Mouse (Mus musculus): ENCODE measurements around the gene Cmtm2a. TPM values are rescaled to one million over a fixed set of nuclear protein-coding genes. Genes with fewer than 3 reads are reported as not detected.
A peak's percentile ranks its signal among the peaks of the same experiment; 100 is the strongest.
"Not testable (repeated sequence)": the region's sequence is repeated elsewhere in the genome, so short reads cannot be mapped to it uniquely, and the experiment has no call there.

Cmtm2a gene
- total RNA-seq (2015) (not detected in 2 replicates), total RNA-seq (2017) (not detected in 2 replicates)

- not testable (repeated sequence) for ATAC-seq (replicated peaks; ENCODE audit: poor library complexity)
Observed at GRCm38 (mm10) chr8:104293081-104293480, at the start of gene Cmtm2a. Gene Cmtm2a (minus strand): TSS chr8:104293181.

GRCm38 (mm10) chr8:104342426-104342825, 49.4 kb upstream of the Cmtm2a start:
- ATAC-seq (replicated peaks; ENCODE audit: poor library complexity) = no peak

- ATAC-seq (replicated peaks; ENCODE audit: poor library complexity) = no peak
Observed at GRCm38 (mm10) chr8:104341678-104342077, 48.7 kb upstream of the Cmtm2a start.

DNA sequence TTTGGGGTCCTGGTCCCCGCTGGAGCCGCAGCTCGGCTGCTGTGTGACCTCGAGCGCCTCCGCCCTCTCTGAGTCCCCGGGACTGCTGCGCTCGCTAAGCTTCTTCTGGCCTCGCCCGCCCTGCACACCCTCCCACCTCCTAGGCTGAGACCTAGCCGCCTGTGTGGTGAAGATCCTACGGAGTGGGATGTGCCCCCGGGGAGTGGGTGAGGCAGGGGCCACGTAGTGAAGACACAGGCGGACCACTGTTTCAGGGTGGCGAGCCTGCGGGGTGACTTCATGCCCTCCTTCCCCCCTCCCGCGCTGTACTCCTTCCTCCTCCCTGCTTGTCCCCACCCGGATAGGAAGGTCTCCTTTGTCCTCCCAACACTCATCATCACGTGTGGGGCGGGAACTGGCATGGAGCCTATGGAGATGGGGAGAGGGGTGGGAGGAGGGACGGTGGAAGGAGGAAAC, 48.2 kb upstream of the Cmtm2a start:
- ATAC-seq (replicated peaks; ENCODE audit: poor library complexity) = peak; percentile 26

GRCm38 (mm10) chr8:104340233-104341105, 47.5 kb upstream of the Cmtm2a start:
- ATAC-seq (replicated peaks; ENCODE audit: poor library complexity) = peak; percentile 51

- no peak for ATAC-seq (replicated peaks; ENCODE audit: poor library complexity)
Observed at GRCm38 (mm10) chr8:104339983-104340232, 46.9 kb upstream of the Cmtm2a start.

- ATAC-seq (replicated peaks; ENCODE audit: poor library complexity) = no peak
Observed at GRCm38 (mm10) chr8:104339229-104339982, 46.4 kb upstream of the Cmtm2a start, which contains the start of gene Cmtm3. Gene Cmtm3 (plus strand): TSS chr8:104339410.

- no peak for ATAC-seq (replicated peaks; ENCODE audit: poor library complexity)
Observed at GRCm38 (mm10) chr8:104337890-104338289, 44.9 kb upstream of the Cmtm2a start.

DNA sequence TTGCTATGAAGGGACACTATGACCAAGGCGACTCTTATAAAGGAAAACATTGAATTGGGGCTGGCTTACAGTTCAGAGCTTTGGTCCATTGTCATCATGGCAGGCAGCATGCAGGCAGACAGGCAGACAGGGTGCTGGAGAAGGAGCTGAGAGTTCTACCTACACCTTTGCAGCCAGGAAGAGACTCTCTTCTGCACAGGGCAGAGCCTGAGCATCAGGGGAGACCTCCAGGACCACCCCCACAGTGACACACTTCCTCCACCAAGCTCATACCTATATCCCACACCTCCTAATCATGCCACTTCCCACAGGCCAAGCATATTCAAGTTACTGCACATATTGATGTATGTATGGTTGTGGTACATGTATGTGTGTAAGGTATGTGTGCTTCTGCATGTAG, 43.8 kb upstream of the Cmtm2a start:
- ATAC-seq (replicated peaks; ENCODE audit: poor library complexity) = no peak

- ATAC-seq (replicated peaks; ENCODE audit: poor library complexity) = no peak
Observed at GRCm38 (mm10) chr8:104334196-104334595, 41.2 kb upstream of the Cmtm2a start.

- peak; percentile 66 for ATAC-seq (replicated peaks; ENCODE audit: poor library complexity)
Observed at GRCm38 (mm10) chr8:104333786-104334185, 40.8 kb upstream of the Cmtm2a start.

- peak; percentile 53 for ATAC-seq (replicated peaks; ENCODE audit: poor library complexity)
Observed at GRCm38 (mm10) chr8:104332665-104333631, 40.0 kb upstream of the Cmtm2a start.

DNA sequence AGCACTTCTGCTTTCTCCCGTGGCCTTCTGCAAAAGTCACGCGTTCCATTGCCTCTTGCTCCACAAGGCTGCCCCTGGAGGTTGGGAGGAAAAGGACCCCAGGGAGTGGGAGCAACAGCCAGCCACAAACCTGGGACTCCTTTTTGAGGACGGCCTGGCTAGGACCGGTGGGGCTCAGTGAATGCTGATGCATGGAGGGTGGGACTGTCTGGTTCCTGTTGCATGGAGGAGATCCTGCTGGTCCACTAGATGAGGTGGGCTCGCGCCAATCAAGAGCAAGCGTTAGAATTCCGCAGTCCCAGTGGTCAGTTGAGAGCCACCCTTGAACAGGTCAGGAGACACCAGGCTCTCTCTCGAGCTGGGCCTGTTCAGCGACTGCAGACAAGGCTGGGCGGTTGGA, 28.9 kb upstream of the Cmtm2a start, which contains the start of gene Cmtm2b:
Gene Cmtm2b (plus strand): TSS at position 301 of the 400 bp plus-strand sequence.
- ATAC-seq (replicated peaks; ENCODE audit: poor library complexity) = not testable (repeated sequence)

GRCm38 (mm10) chr8:104321267-104321666, 28.3 kb upstream of the Cmtm2a start, which contains the start of gene Gm11020:
Gene Gm11020 (plus strand): TSS chr8:104321567.
- not testable (repeated sequence) for ATAC-seq (replicated peaks; ENCODE audit: poor library complexity)

DNA sequence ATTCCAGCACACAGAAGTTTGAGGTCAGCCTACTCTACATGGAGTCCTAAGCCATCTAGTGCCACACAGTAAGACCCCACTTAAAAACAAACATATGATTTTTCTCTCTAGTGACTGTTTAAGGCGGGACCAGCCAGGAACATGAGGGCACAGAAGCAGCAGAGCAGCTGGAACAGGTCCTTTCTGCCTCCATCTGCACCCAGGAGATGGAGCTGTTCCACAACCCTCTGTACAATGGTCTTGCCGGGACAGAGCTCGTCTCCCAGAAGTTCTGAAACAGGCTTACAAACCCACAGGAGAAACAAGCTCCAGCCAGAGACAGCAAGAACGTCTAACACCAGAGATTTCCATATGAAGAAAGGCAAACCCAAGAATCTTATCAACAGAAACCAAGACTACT, 20.3 kb upstream of the Cmtm2a start:
- no peak for ATAC-seq (replicated peaks; ENCODE audit: poor library complexity)

DNA sequence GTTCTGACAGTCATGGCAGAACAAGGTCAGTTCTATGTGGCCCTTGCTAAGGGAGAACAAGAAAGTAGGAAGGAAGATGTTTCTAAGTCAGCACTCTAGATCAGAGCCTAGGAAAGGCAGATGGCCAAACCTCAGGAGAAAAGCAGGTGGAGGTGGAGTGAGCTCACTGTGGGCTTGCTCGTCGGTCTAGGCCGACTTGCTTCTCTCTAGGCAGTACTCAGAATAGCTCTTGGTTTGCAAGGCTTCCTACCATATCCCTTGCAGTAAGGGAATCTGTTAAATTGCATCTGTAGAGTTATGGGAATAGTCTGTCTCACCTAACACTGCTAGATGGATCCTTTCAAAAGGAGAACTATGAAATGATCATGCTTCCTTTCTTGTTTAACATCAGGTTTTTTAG, 19.0 kb upstream of the Cmtm2a start:
- not testable (repeated sequence) for ATAC-seq (replicated peaks; ENCODE audit: poor library complexity)

DNA sequence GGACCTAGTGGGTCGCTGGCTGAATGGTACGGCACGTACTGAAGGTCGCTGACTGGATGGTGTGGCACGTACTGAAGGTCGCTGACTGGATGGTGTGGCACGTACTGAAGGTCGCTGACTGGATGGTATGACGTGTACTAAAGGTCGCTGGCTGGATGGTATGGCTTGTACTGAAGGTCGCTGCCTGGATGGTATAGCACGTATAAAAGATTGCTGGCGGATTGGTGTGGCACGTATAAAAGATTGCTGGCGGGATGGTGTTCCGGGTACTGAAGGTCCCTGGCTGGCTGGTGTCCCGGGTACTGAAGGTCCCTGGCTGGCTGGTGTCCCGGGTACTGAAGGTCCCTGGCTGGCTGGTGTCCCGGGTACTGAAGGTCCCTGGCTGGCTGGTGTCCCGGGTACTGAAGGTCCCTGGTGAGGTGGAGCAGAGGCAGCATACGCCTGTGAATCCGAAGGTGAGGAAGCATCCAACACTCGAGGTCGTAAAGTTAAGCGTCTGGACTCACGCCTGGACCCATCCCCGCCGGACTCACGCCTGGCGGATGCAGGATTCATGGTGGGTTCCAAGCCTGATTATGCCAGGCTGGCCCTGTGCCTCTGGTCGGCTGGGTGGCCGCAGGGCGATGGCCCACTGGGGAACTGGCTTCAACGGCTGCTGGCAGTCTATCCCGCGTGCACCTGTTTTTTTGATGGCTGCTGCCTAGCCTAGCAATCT, 16.6 kb upstream of the Cmtm2a start, which contains the start of the genes Gm45711 and Cmtm1:
Gene Gm45711 (minus strand): TSS at position 641 of the 715 bp plus-strand sequence.
Gene Cmtm1 (minus strand): TSS at position 705 of the 715 bp plus-strand sequence.
- not testable (repeated sequence) for ATAC-seq (replicated peaks; ENCODE audit: poor library complexity)

GRCm38 (mm10) chr8:104308341-104308740, 15.4 kb upstream of the Cmtm2a start:
- not testable (repeated sequence) for ATAC-seq (replicated peaks; ENCODE audit: poor library complexity)

DNA sequence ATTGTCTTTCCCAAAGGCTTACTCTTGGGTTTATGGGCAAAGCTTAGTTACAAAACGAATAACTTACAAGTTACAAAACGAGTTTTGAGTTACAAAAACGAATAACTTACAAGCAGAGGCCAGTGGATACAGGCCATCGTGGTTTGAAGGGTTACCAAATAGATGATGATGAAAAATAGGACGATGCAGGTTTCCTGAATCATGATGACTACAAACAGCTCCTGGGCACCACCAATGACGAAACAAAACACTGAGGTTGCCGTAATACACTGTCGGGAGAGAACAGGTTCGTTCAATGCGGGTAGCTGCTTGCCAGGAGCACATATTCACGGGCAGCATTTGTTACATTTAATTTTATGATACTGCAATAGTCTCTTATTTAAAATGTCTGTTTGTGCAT, 12.0 kb upstream of the Cmtm2a start:
- ATAC-seq (replicated peaks; ENCODE audit: poor library complexity) = peak; percentile 61

- ATAC-seq (replicated peaks; ENCODE audit: poor library complexity) = not testable (repeated sequence)
Observed at GRCm38 (mm10) chr8:104302536-104302935, 9.6 kb upstream of the Cmtm2a start.
